Mouse (Mus musculus) embryonic fibroblast, embryonic 13.5 days (primary cell): ENCODE measurements at regions not wholly inside any gene's neighbourhood (a gene's known extent, or its start where the extent isn't known, plus 50 kb on each side); places are given as distances from the start of the nearest gene placed in this dataset.

Source experiments
- CTCF ChIP-seq: IDR thresholded peaks from 2 replicates; pipeline ENCODE4 v1.5.1; 2011; ENCODE audit warnings: mild to moderate bottlenecking, control low read depth, low read length, moderate library complexity, borderline replicate concordance; ENCODE audit not compliant: insufficient read depth
- POLR2A ChIP-seq: IDR thresholded peaks from 2 replicates; pipeline ENCODE4 v1.6.1; 2011; ENCODE audit warnings: low read depth, mild to moderate bottlenecking, control low read depth, low read length, moderate library complexity

DNA sequence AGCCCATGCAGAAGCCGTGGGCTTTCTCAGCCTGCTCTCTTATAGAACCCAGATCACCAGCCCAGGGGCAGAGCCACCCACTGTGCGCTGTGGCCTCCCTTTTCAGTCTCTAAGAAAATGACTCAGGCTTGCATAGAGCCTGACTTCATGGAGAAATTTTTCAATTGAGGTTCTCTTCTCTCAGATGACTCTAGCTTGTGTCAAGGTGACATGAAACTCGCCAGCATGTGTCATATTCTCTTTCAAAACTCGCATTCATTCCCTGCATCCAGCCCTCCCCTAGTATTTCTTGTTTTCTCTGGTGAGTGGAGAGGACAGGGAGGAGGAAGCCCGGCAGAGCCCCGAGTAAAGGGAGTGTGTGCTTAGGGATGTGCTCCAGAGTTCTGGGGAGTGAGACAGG is 52.4 kb upstream of the Arhgap32 start:
- TF ChIP-seq POLR2A (no peak), CTCF (no peak)
